Comparison of ENCODE assay signal across 8 mouse cellular contexts in the genomic region with DNA sequence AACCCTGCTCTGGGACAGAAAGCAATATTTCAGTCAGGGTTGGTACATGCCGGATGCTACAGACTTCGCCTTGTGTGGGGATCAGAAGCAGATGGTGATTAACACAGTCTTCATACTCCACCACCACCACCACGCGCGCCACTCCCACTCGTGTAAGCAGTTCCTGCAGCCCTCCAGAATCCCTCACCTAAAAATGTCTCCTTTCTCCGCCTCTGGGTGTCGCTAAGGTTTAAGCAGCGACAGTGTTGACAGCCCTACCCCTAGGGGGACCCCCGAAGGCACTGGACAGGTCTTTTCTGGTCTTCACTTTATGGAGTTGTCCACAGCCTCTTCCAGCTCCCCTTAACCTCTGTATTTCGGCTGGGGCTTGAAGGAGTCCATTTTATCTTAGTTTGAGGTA. TPM values are rescaled to one million over a fixed set of nuclear protein-coding genes. Genes with fewer than 3 reads are reported as not detected.
A peak's percentile ranks its signal among the peaks of the same experiment; 100 is the strongest.
DNase-seq lines count a peak whose midpoint lies in the region; ATAC-seq and TF ChIP-seq lines count a peak whose summit lies in the region.

No protein-coding gene starts in this region.

- peak; percentile 79 for TF ChIP-seq CTCF in brain, embryonic 14.5 days (IDR thresholded peaks at IDR 0.05; ENCODE audit: borderline replicate concordance, extremely low read depth, insufficient read depth, insufficient read length)
- peak; percentile 92 for TF ChIP-seq CTCF in kidney, postnatal 0 days (IDR thresholded peaks at IDR 0.05; ENCODE audit: low read depth)

- H3K27me3 ChIP-seq in heart, embryonic 12.5 days (replicated peaks) = no peaks in the 10 kb centered on the region
- H3K27me3 ChIP-seq in kidney, postnatal 0 days (ENCODE audit: insufficient read depth, low read length) = no peaks in the 10 kb centered on the region
- H3K27me3 ChIP-seq in liver, embryonic 13.5 days = 0 out of 2 replicates have a peak, but pooled peaks cover 3% of the 10 kb centered on the region

- H3K27ac ChIP-seq in heart, embryonic 12.5 days (ENCODE audit: poor library complexity, severe bottlenecking) = no peak overlapping the region
- H3K27ac ChIP-seq in kidney, postnatal 0 days = no peak overlapping the region; the same call in 1 of the 2 replicates
- no peak overlapping the region for H3K27ac ChIP-seq in liver, embryonic 13.5 days

- TF ChIP-seq POLR2A in brain, embryonic 14.5 days (IDR thresholded peaks at IDR 0.05; ENCODE audit: borderline replicate concordance, extremely low read depth, insufficient read depth, insufficient read length, poor library complexity, severe bottlenecking) = no peak

- peak overlapping the region; percentile 91 for H3K4me2 ChIP-seq in heart, embryonic 12.5 days
- H3K4me2 ChIP-seq in kidney, postnatal 0 days (ENCODE audit: low read length) = peak overlapping the region; percentile 80
- peak overlapping the region; percentile 71 for H3K4me2 ChIP-seq in liver, embryonic 13.5 days

- DNase-seq in adrenal gland, postnatal 14 days = peak; percentile 68
- DNase-seq in adrenal gland, postnatal 25 days = no peak
- peak; percentile 66 for DNase-seq in brain, embryonic 14.5 days (ENCODE audit: low read depth)
- peak; percentile 86 for DNase-seq in kidney, postnatal 0 days (ENCODE audit: low spot score)
- DNase-seq in liver, embryonic 13.5 days = peak; percentile 15
- DNase-seq in naive thymus-derived CD4-positive, alpha-beta T cell, adult 2 months (ENCODE audit: low read depth) = peak; percentile 45
- peak; percentile 74 for DNase-seq in thymus, postnatal 4 days

- peaks cover 33% of the 10 kb centered on the region for H3K4me1 ChIP-seq in heart, embryonic 12.5 days (replicated peaks)
- H3K4me1 ChIP-seq in kidney, postnatal 0 days (replicated peaks; ENCODE audit: insufficient read depth, low read length) = peaks cover 16% of the 10 kb centered on the region; the same call in 1 of the 2 replicates
- peaks cover 40% of the 10 kb centered on the region for H3K4me1 ChIP-seq in liver, embryonic 13.5 days (replicated peaks)

- 3% methylated on average over 11 of the region's 11 CpGs for WGBS in heart, embryonic 12.5 days
- 3% methylated on average over 11 of the region's 11 CpGs for WGBS in kidney, postnatal 0 days
- 2% methylated on average over 11 of the region's 11 CpGs for WGBS in liver, embryonic 13.5 days (ENCODE audit: insufficient replicate concordance)

- H3K4me3 ChIP-seq in heart, embryonic 12.5 days = peak overlapping the region; percentile 50
- H3K4me3 ChIP-seq in kidney, postnatal 0 days (replicated peaks; ENCODE audit: low read depth, low read length) = peak overlapping the region; percentile 31
- H3K4me3 ChIP-seq in liver, embryonic 13.5 days (replicated peaks) = peak overlapping the region; percentile 43

- H3K36me3 ChIP-seq in heart, embryonic 12.5 days = no peaks in the 10 kb centered on the region
- 0 out of 2 replicates have a peak, but pooled peaks cover 3% of the 10 kb centered on the region for H3K36me3 ChIP-seq in kidney, postnatal 0 days (ENCODE audit: insufficient read depth, low read length)
- H3K36me3 ChIP-seq in liver, embryonic 13.5 days = 0 out of 2 replicates have a peak, but pooled peaks cover 3% of the 10 kb centered on the region

- H3K9ac ChIP-seq in heart, embryonic 12.5 days = peak overlapping the region; percentile 67
- H3K9ac ChIP-seq in kidney, postnatal 0 days (ENCODE audit: low read depth, low read length) = peak overlapping the region; percentile 57; the same call in 1 of the 2 replicates
- peak overlapping the region; percentile 44 for H3K9ac ChIP-seq in liver, embryonic 13.5 days

- no peaks in the 10 kb centered on the region for H3K9me3 ChIP-seq in heart, embryonic 12.5 days (replicated peaks)
- H3K9me3 ChIP-seq in kidney, postnatal 0 days (replicated peaks; ENCODE audit: low read length) = no peaks in the 10 kb centered on the region
- no peaks in the 10 kb centered on the region for H3K9me3 ChIP-seq in liver, embryonic 13.5 days (replicated peaks)

- peak; percentile 54; the same call in 1 of the 2 replicates for ATAC-seq in heart, embryonic 12.5 days (ENCODE audit: insufficient number of reproducible peaks, low FRiP score)
- no peak for ATAC-seq in kidney, postnatal 0 days (replicated peaks; ENCODE audit: low FRiP score, low read depth)
- no peak for ATAC-seq in liver, embryonic 13.5 days (ENCODE audit: low read depth)

RNA-seq across cellular contexts. Expression of gene Cdc37, which starts 2.9 kb away (rescaled TPM):
- 171 and 185 TPM in 2 replicates for total RNA-seq in adrenal gland, postnatal 14 days (2021)
- 190 and 202 TPM in 2 replicates for total RNA-seq in adrenal gland, postnatal 25 days (2021)
- 141 and 182 TPM in 2 replicates for polyA plus RNA-seq in brain, embryonic 14.5 days (2012; rRNA removed)
- polyA plus RNA-seq in heart, embryonic 12.5 days (2016; fragmentation: Nextera tagmentation; extraction: Ambion mirVana) = 232 and 241 TPM in 2 replicates
- 256 and 271 TPM in 2 replicates for polyA plus RNA-seq in kidney, postnatal 0 days (2015; fragmentation: Nextera tagmentation; extraction: Ambion mirVana)
- polyA plus RNA-seq in liver, embryonic 13.5 days (2015; fragmentation: Nextera tagmentation; extraction: Ambion mirVana) = 170 and 200 TPM in 2 replicates

RNA-seq across cellular contexts. Expression of gene Pde4a, which starts 12.8 kb away (rescaled TPM):
- 22.4 and 22.9 TPM in 2 replicates for total RNA-seq in adrenal gland, postnatal 14 days (2021)
- total RNA-seq in adrenal gland, postnatal 25 days (2021) = 12.9 and 13.1 TPM in 2 replicates
- polyA plus RNA-seq in brain, embryonic 14.5 days (2012; rRNA removed) = 16.3 and 23.4 TPM in 2 replicates
- 10.1 and 10.2 TPM in 2 replicates for polyA plus RNA-seq in heart, embryonic 12.5 days (2016; fragmentation: Nextera tagmentation; extraction: Ambion mirVana)
- 8.2 and 8.3 TPM in 2 replicates for polyA plus RNA-seq in kidney, postnatal 0 days (2015; fragmentation: Nextera tagmentation; extraction: Ambion mirVana)
- polyA plus RNA-seq in liver, embryonic 13.5 days (2015; fragmentation: Nextera tagmentation; extraction: Ambion mirVana) = 2.0 and 2.1 TPM in 2 replicates

RNA-seq across cellular contexts. Expression of gene Tyk2, which starts 21.7 kb away (rescaled TPM):
- total RNA-seq in adrenal gland, postnatal 14 days (2021) = 12.6 and 17.3 TPM in 2 replicates
- total RNA-seq in adrenal gland, postnatal 25 days (2021) = 17.7 and 22.4 TPM in 2 replicates
- 16.2 and 20.0 TPM in 2 replicates for polyA plus RNA-seq in brain, embryonic 14.5 days (2012; rRNA removed)
- 15.3 and 17.5 TPM in 2 replicates for polyA plus RNA-seq in heart, embryonic 12.5 days (2016; fragmentation: Nextera tagmentation; extraction: Ambion mirVana)
- 8.6 and 9.4 TPM in 2 replicates for polyA plus RNA-seq in kidney, postnatal 0 days (2015; fragmentation: Nextera tagmentation; extraction: Ambion mirVana)
- polyA plus RNA-seq in liver, embryonic 13.5 days (2015; fragmentation: Nextera tagmentation; extraction: Ambion mirVana) = 6.2 and 7.2 TPM in 2 replicates
